Mouse (Mus musculus): ENCODE data around the gene Slc38a8.

The Slc38a8 gene

GRCm38 (mm10) chr8:119484145-119484896 lies 17.2 kb downstream of the Slc38a8 start:
- DNase-seq = no peak

GRCm38 (mm10) chr8:119478684-119479083 lies 22.8 kb downstream of the Slc38a8 start:
- no peak for DNase-seq

- no peak for DNase-seq
These were observed 33.4 kb downstream of the Slc38a8 start for GRCm38 (mm10) chr8:119468091-119468490.

GRCm38 (mm10) chr8:119466794-119467193 lies 34.7 kb downstream of the Slc38a8 start:
- DNase-seq = no peak

- peak; percentile 68 for DNase-seq
These were observed 35.4 kb downstream of the Slc38a8 start for GRCm38 (mm10) chr8:119466105-119466504.

GRCm38 (mm10) chr8:119463709-119464108 lies 37.8 kb downstream of the Slc38a8 start:
- DNase-seq = no peak

- DNase-seq = peak; percentile 42
These were observed 40.1 kb downstream of the Slc38a8 start for GRCm38 (mm10) chr8:119461356-119461755.

GRCm38 (mm10) chr8:119459724-119460123 lies 41.8 kb downstream of the Slc38a8 start:
- DNase-seq = no peak

- no peak for DNase-seq
These were observed 45.5 kb downstream of the Slc38a8 start for GRCm38 (mm10) chr8:119456045-119456444.

- no peak for DNase-seq
These were observed 48.6 kb downstream of the Slc38a8 start for GRCm38 (mm10) chr8:119452919-119453318.

GRCm38 (mm10) chr8:119451131-119451530 lies 50.4 kb downstream of the Slc38a8 start:
- DNase-seq = no peak

- DNase-seq = peak; percentile 34
These were observed 51.9 kb downstream of the Slc38a8 start for GRCm38 (mm10) chr8:119449627-119450026.

- DNase-seq = no peak
These were observed 53.7 kb downstream of the Slc38a8 start for GRCm38 (mm10) chr8:119447781-119448170.

GRCm38 (mm10) chr8:119446990-119447780 lies 54.3 kb downstream of the Slc38a8 start:
- peak; percentile 39 for DNase-seq

GRCm38 (mm10) chr8:119446211-119446989 lies 55.1 kb downstream of the Slc38a8 start, which contains the start of gene Necab2:
Gene Necab2 (plus strand): TSS chr8:119446719.
- DNase-seq = peak; percentile 96

- no peak for DNase-seq
These were observed 58.5 kb downstream of the Slc38a8 start for GRCm38 (mm10) chr8:119442970-119443369.

- no peak for DNase-seq
These were observed 59.5 kb downstream of the Slc38a8 start for GRCm38 (mm10) chr8:119442013-119442412.

- DNase-seq = no peak
These were observed 60.6 kb downstream of the Slc38a8 start for GRCm38 (mm10) chr8:119440952-119441270.

- DNase-seq = peak; percentile 47
These were observed 61.1 kb downstream of the Slc38a8 start for GRCm38 (mm10) chr8:119440250-119440951.

GRCm38 (mm10) chr8:119439893-119440249 lies 61.6 kb downstream of the Slc38a8 start:
- DNase-seq = no peak

- no peak for DNase-seq
These were observed 62.1 kb downstream of the Slc38a8 start for GRCm38 (mm10) chr8:119439424-119439823.

GRCm38 (mm10) chr8:119438876-119439275 lies 62.6 kb downstream of the Slc38a8 start:
- no peak for DNase-seq

GRCm38 (mm10) chr8:119437506-119437905 lies 64.0 kb downstream of the Slc38a8 start:
- no peak for DNase-seq
